Mouse (Mus musculus) MEL (cell line): Measurements from ENCODE around the gene D6Ertd527e. TPM values are rescaled to one million over a fixed set of nuclear protein-coding genes. Genes with fewer than 3 reads are reported as not detected.

Experiments
- DNase-seq: peaks from one replicate; pipeline ENCODE4 v3.0.0; 2011; ENCODE audit warnings: low read depth, low spot score
- H3K27ac ChIP-seq: 2 replicates; pipeline ENCODE4 v1.5.1; 2012; ENCODE audit warnings: low read depth, mild to moderate bottlenecking, control low read depth, low read length, moderate library complexity; ENCODE audit not compliant: control insufficient read depth
- H3K27me3 ChIP-seq, 2 experiments: fragments of 150-350 bp in 1 of 2; sonication (generic) in 1 of 2; 2 replicates each; pipeline ENCODE4 v1.6.1; 2012; ENCODE audit warnings: low read length in 2 of 2, mild to moderate bottlenecking in 2 of 2, improper control_type of control experiment in 1 of 2, moderate library complexity in 1 of 2; ENCODE audit not compliant: insufficient read depth in 2 of 2, control insufficient read depth in 1 of 2
- H3K36me3 ChIP-seq, 2 experiments: 2 replicates each; pipeline ENCODE4 v1.6.1; 2012 to 2014; ENCODE audit warnings: low read length in 2 of 2, improper control_type of control experiment in 1 of 2, inconsistent platforms in 1 of 2, mild to moderate bottlenecking in 1 of 2; ENCODE audit not compliant: insufficient read depth in 2 of 2, control insufficient read depth in 1 of 2
- H3K4me1 ChIP-seq, 2 experiments: fragments of 150-350 bp in 1 of 2; sonication (generic) in 1 of 2; 2 replicates each; pipeline ENCODE4 v1.6.1; 2012; ENCODE audit warnings: low read length in 2 of 2, improper control_type of control experiment in 1 of 2, mild to moderate bottlenecking in 1 of 2; ENCODE audit not compliant: insufficient read depth in 2 of 2, control insufficient read depth in 1 of 2
- H3K4me3 ChIP-seq, 2 experiments: fragments of 150-350 bp in 1 of 2; sonication (generic) in 1 of 2; 2 replicates each; pipeline ENCODE4 v1.5.1; 2012; ENCODE audit warnings: low read depth in 2 of 2, low read length in 2 of 2, mild to moderate bottlenecking in 2 of 2, moderate library complexity in 2 of 2, control low read depth in 1 of 2, improper control_type of control experiment in 1 of 2; ENCODE audit not compliant: control insufficient read depth in 1 of 2, insufficient read depth in 1 of 2
- H3K79me2 ChIP-seq: 2 replicates; pipeline ENCODE4 v1.6.1; 2012; ENCODE audit warnings: mild to moderate bottlenecking, low read length, moderate library complexity; ENCODE audit not compliant: control insufficient read depth, poor library complexity, insufficient read depth
- H3K9ac ChIP-seq: 2 replicates; pipeline ENCODE4 v1.6.1; 2012; ENCODE audit warnings: low read depth, mild to moderate bottlenecking, control low read depth, low read length, moderate library complexity; ENCODE audit not compliant: control insufficient read depth, poor library complexity, severe bottlenecking
- H3K9me3 ChIP-seq: fragments of 150-350 bp; sonication (generic); replicated peaks from 2 replicates; pipeline ENCODE4 v1.6.1; 2012; ENCODE audit warnings: mild to moderate bottlenecking, low read length, improper control_type of control experiment, moderate library complexity; ENCODE audit not compliant: insufficient read depth
- BHLHE40 ChIP-seq: IDR thresholded peaks from 2 replicates; pipeline ENCODE4 v1.6.1; 2012; ENCODE audit warnings: low read depth, mild to moderate bottlenecking, inconsistent platforms, low read length, improper control_type of control experiment, borderline replicate concordance
- CHD1 ChIP-seq: IDR thresholded peaks from 2 replicates; pipeline ENCODE4 v1.6.1; 2012; ENCODE audit warnings: low read depth, mild to moderate bottlenecking, inconsistent platforms, low read length, improper control_type of control experiment
- CHD2 ChIP-seq: IDR thresholded peaks from 2 replicates; pipeline ENCODE4 v1.6.1; 2011; ENCODE audit warnings: low read length, improper control_type of control experiment
- CTCF ChIP-seq, 3 experiments: IDR thresholded peaks in 2 of 3; conservative IDR thresholded peaks in 1 of 3; 2 replicates each; pipeline ENCODE4 v1.5.1; 2011 to 2012; ENCODE audit warnings: low read length in 3 of 3, low read depth in 2 of 3, mild to moderate bottlenecking in 2 of 3, improper control_type of control experiment in 1 of 3, inconsistent platforms in 1 of 3, mixed read lengths in 1 of 3, moderate library complexity in 1 of 3; ENCODE audit not compliant: control insufficient read depth in 1 of 3, insufficient read depth in 1 of 3, poor library complexity in 1 of 3, severe bottlenecking in 1 of 3
- ETS1 ChIP-seq: IDR thresholded peaks from 2 replicates; pipeline ENCODE4 v1.6.1; 2012; ENCODE audit warnings: low read depth, mild to moderate bottlenecking, inconsistent platforms, low read length, improper control_type of control experiment, moderate library complexity
- GABPA ChIP-seq: IDR thresholded peaks from 2 replicates; pipeline ENCODE4 v1.6.1; 2012; ENCODE audit warnings: low read depth, mild to moderate bottlenecking, inconsistent platforms, low read length, improper control_type of control experiment, moderate library complexity
- MAX ChIP-seq: IDR thresholded peaks from 2 replicates; pipeline ENCODE4 v1.6.1; 2011; ENCODE audit warnings: low read length, improper control_type of control experiment
- MAZ ChIP-seq: IDR thresholded peaks from 2 replicates; pipeline ENCODE4 v1.6.1; 2012; ENCODE audit warnings: low read depth, mild to moderate bottlenecking, inconsistent platforms, low read length, improper control_type of control experiment
- MEF2A ChIP-seq: IDR thresholded peaks from 2 replicates; pipeline ENCODE4 v1.6.1; 2014; ENCODE audit warnings: low read depth, mild to moderate bottlenecking, inconsistent platforms, low read length, improper control_type of control experiment; ENCODE audit not compliant: poor library complexity, insufficient replicate concordance, severe bottlenecking; ENCODE audit errors: extremely low read depth
- MYB ChIP-seq: IDR thresholded peaks from 2 replicates; pipeline ENCODE4 v1.6.1; 2011; ENCODE audit warnings: mild to moderate bottlenecking, low read depth, low read length, improper control_type of control experiment
- NELFE ChIP-seq: IDR thresholded peaks from 2 replicates; pipeline ENCODE4 v1.6.1; 2011; ENCODE audit warnings: low read depth, low read length, improper control_type of control experiment
- POLR2AphosphoS2 ChIP-seq: IDR thresholded peaks from 2 replicates; pipeline ENCODE4 v1.6.1; 2011; ENCODE audit warnings: low read length, improper control_type of control experiment
- POLR2AphosphoS5 ChIP-seq: IDR thresholded peaks from 2 replicates; pipeline ENCODE4 v1.6.1; 2012; ENCODE audit warnings: low read depth, borderline replicate concordance, mild to moderate bottlenecking, inconsistent platforms, low read length, moderate library complexity, mixed read lengths
- RAD21 ChIP-seq: IDR thresholded peaks from 2 replicates; pipeline ENCODE4 v1.6.1; 2011; ENCODE audit warnings: mild to moderate bottlenecking, low read depth, low read length, improper control_type of control experiment
- RCOR1 ChIP-seq: IDR thresholded peaks from 2 replicates; pipeline ENCODE4 v1.6.1; 2012; ENCODE audit warnings: low read depth, mild to moderate bottlenecking, inconsistent platforms, low read length, improper control_type of control experiment
- SMC3 ChIP-seq: IDR thresholded peaks from 2 replicates; pipeline ENCODE4 v1.6.1; 2011; ENCODE audit warnings: low read depth, low read length, improper control_type of control experiment
- TAL1 ChIP-seq: IDR thresholded peaks from 2 replicates; pipeline ENCODE4 v1.6.1; 2012; ENCODE audit warnings: mild to moderate bottlenecking, inconsistent platforms, low read length, moderate library complexity, mixed read lengths
- TBP ChIP-seq: IDR thresholded peaks from 2 replicates; pipeline ENCODE4 v1.8.0; 2011; ENCODE audit warnings: low read depth, low read length, improper control_type of control experiment
- UBTF ChIP-seq: IDR thresholded peaks from 2 replicates; pipeline ENCODE4 v1.6.1; 2012; ENCODE audit warnings: low read depth, mild to moderate bottlenecking, inconsistent platforms, low read length, improper control_type of control experiment, moderate library complexity, borderline replicate concordance; ENCODE audit not compliant: insufficient read depth
- USF1 ChIP-seq: IDR thresholded peaks from 2 replicates; pipeline ENCODE4 v1.6.1; 2014; ENCODE audit warnings: low read depth, mild to moderate bottlenecking, inconsistent platforms, low read length, improper control_type of control experiment, moderate library complexity
- USF2 ChIP-seq, 2 experiments: IDR thresholded peaks; 2 replicates each; pipeline ENCODE4 v1.6.1; 2011 to 2012; ENCODE audit warnings: improper control_type of control experiment in 2 of 2, low read length in 2 of 2, borderline replicate concordance in 1 of 2, inconsistent platforms in 1 of 2, low read depth in 1 of 2, mild to moderate bottlenecking in 1 of 2; ENCODE audit not compliant: insufficient read depth in 1 of 2
- ZC3H11A ChIP-seq: IDR thresholded peaks from 2 replicates; pipeline ENCODE4 v1.6.1; 2012; ENCODE audit warnings: low read depth, mild to moderate bottlenecking, inconsistent platforms, low read length, improper control_type of control experiment
- ZMIZ1 ChIP-seq: IDR thresholded peaks from 2 replicates; pipeline ENCODE4 v1.6.1; 2012; ENCODE audit warnings: low read depth, mild to moderate bottlenecking, inconsistent platforms, low read length, improper control_type of control experiment, moderate library complexity
- ZNF384 ChIP-seq: IDR thresholded peaks from 2 replicates; pipeline ENCODE4 v1.6.1; 2012; ENCODE audit warnings: low read depth, mild to moderate bottlenecking, inconsistent platforms, low read length, improper control_type of control experiment
- polyA plus RNA-seq, 2 experiments: library from polyadenylated mRNA; stranded (reverse) in 1 of 2; unstranded in 1 of 2; fragments of >175 nt in 1 of 2; fragments of >200 nt in 1 of 2; gene quantifications; 2 replicates each; pipeline versions ENCODE4 v1.2.1 to v1.2.4; 2012; ENCODE audit warnings: low replicate concordance in 2 of 2, low read depth in 1 of 2; ENCODE audit not compliant: insufficient read length in 2 of 2, insufficient read depth in 1 of 2, missing spikeins in 1 of 2
- total RNA-seq: library from RNA; depleted of rRNA; stranded (reverse); fragments of 300-350 nt; gene quantifications from 2 replicates; pipeline ENCODE4 v1.2.3, GENCODE M21; 2012; rRNA removed

Gene D6Ertd527e
- total RNA-seq (not detected in 2 replicates), polyA plus RNA-seq (under 1 TPM in 1 of 2 experiments, not detected in 1; 0.06 TPM)

GRCm38 (mm10) chr6:87104123-87104796, at the start of gene D6Ertd527e:
Gene D6Ertd527e, plus strand, starts transcription at chr6:87104746.
- Histone ChIP-seq H3K79me2 (no peaks in the 10 kb centered on the region; the same call in 1 of the 2 replicates), H3K27me3 (peaks cover 3 to 6% of the 10 kb centered on the region in 2 experiments)
- no peak for DNase-seq
- TF ChIP-seq ZMIZ1 = no peak
- no peak for TF ChIP-seq CHD1
- TF ChIP-seq SMC3 = no peak
- no peak for TF ChIP-seq BHLHE40
- no peak for TF ChIP-seq CHD2
- no peak for TF ChIP-seq MEF2A
- no peak for TF ChIP-seq TBP
- TF ChIP-seq USF1 = peak; percentile 39; the same call in 1 of the 2 replicates
- TF ChIP-seq, all 39 proteins: peak for 1
- H3K9me3 ChIP-seq = no peaks in the 10 kb centered on the region
- no peak within 1 kb of the TSS for H3K27ac ChIP-seq
- no peak within 1 kb of the TSS for H3K9ac ChIP-seq
- no peak within 1 kb of the TSS for H3K4me3 ChIP-seq
- no peaks in the 10 kb centered on the region for H3K36me3 ChIP-seq
- no peaks in the 10 kb centered on the region for H3K4me1 ChIP-seq

- H3K36me3 ChIP-seq = peaks cover 4 to 66% of the 10 kb centered on the region in 2 experiments
- H3K27ac ChIP-seq = no peak overlapping the region
- DNase-seq = peak; percentile 23
Measured at GRCm38 (mm10) chr6:87059754-87060153, 44.8 kb upstream of the D6Ertd527e start.

More at GRCm38 (mm10) chr6:87059754-87060153, 44.8 kb upstream of the D6Ertd527e start:
- no peaks in the 10 kb centered on the region for H3K27me3 ChIP-seq
- no peak overlapping the region for H3K4me3 ChIP-seq
- H3K79me2 ChIP-seq = no peaks in the 10 kb centered on the region
- no peak overlapping the region for H3K9ac ChIP-seq
- H3K4me1 ChIP-seq = no peaks in the 10 kb centered on the region
- no peaks in the 10 kb centered on the region for H3K9me3 ChIP-seq
- no peak for TF ChIP-seq POLR2AphosphoS5
- peak; percentile 35; the same call in 1 of the 2 replicates for TF ChIP-seq SMC3
- TF ChIP-seq NELFE = no peak
- no peak for TF ChIP-seq MAZ
- peak; percentile 22 for TF ChIP-seq RAD21
- TF ChIP-seq ETS1 = no peak
- no peak for TF ChIP-seq USF1
- peak; percentile 20 to 43 (median 21); a peak in 4 of 6 replicates for TF ChIP-seq CTCF (IDR thresholded peaks at IDR 0.05 in 2 of 3, conservative IDR thresholded peaks at IDR 0.05 in 1 of 3; ENCODE audit: control insufficient read depth in 1 of 3, insufficient read depth in 1 of 3, low read depth in 2 of 3, low read length in 3 of 3, poor library complexity in 1 of 3, severe bottlenecking in 1 of 3)
- no peak for TF ChIP-seq MYB
- TF ChIP-seq ZMIZ1 = no peak
- no peak for TF ChIP-seq MEF2A
- no peak for TF ChIP-seq GABPA
- TF ChIP-seq TAL1 = no peak
- TF ChIP-seq POLR2AphosphoS2 = no peak
- no peak for TF ChIP-seq ZC3H11A
- no peak for TF ChIP-seq BHLHE40
- TF ChIP-seq UBTF = no peak
- no peak for TF ChIP-seq USF2 (IDR thresholded peaks at IDR 0.05; ENCODE audit: borderline replicate concordance in 1 of 2, insufficient read depth in 1 of 2, low read depth in 1 of 2, low read length in 2 of 2)
- no peak for TF ChIP-seq RCOR1
- peak; percentile 60; the same call in 1 of the 2 replicates for TF ChIP-seq ZNF384
- TF ChIP-seq MAX = no peak
